In the genomic region with DNA sequence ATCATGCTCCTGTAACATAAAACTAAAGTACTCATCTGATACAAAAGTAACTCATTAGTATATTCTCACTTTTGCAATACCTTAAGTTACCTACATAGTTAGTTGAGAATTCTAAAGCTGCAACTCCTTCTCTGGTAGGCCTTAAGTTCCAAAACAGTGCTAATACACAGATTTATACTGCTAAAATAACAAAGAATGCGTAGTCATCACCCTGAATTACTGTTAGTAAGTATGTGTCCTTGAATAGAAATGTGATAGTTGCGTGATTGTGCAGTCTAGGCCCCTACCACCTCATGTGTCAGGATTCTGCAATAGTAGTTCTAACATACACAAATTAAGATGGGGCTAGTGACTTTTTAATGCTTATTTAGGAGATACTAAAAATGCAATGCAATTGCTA, we compare ENCODE assay signal across 9 mouse cellular contexts.
DNase-seq lines count a peak whose midpoint lies in the region; ATAC-seq lines count a peak whose summit lies in the region.
"Had no signal": no experiment of that assay in that cellular context is flagged by ENCODE, and none has a peak within 500 bp of the region (broad histone marks: within the 10 kb centered on the region; RNA-seq: fewer than 3 reads in every experiment).

No protein-coding gene starts in this region.

- peak overlapping the region; percentile 100 for H3K9ac ChIP-seq in heart, embryonic 13.5 days
- H3K9ac ChIP-seq in hindbrain, embryonic 13.5 days: peak overlapping the region; percentile 65

- H3K9me3 ChIP-seq in heart, embryonic 13.5 days: no peaks in the 10 kb centered on the region
- no peaks in the 10 kb centered on the region for H3K9me3 ChIP-seq in hindbrain, embryonic 13.5 days
- no peaks in the 10 kb centered on the region for H3K9me3 ChIP-seq in midbrain, embryonic 10.5 days (replicated peaks)

- peaks cover 13% of the 10 kb centered on the region for H3K36me3 ChIP-seq in heart, embryonic 13.5 days
- H3K36me3 ChIP-seq in hindbrain, embryonic 13.5 days: peaks cover 7% of the 10 kb centered on the region
- H3K36me3 ChIP-seq in midbrain, embryonic 10.5 days: peaks cover 11% of the 10 kb centered on the region

- intact Hi-C loops in heart, postnatal 36 days (cut with DNase I): loop anchor here (5.0 kb wide), 2 partner anchors 35 to 185 kb away; no protein-coding TSS in a partner anchor
- intact Hi-C loops in left cerebral cortex, postnatal 10 days (cut with DNase I): loop anchor here (2.0 kb wide), 1 partner anchor 36 kb away; no protein-coding TSS in a partner anchor

- H3K4me3 ChIP-seq in heart, embryonic 13.5 days: peak overlapping the region; percentile 100
- peak overlapping the region; percentile 25 for H3K4me3 ChIP-seq in brown adipose tissue, adult 24 weeks (ENCODE audit: insufficient read depth, low read depth, low read length)
- peak overlapping the region; percentile 84 for H3K4me3 ChIP-seq in hindbrain, embryonic 13.5 days
- H3K4me3 ChIP-seq in midbrain, embryonic 10.5 days: peak overlapping the region; percentile 84

- ATAC-seq in heart, embryonic 13.5 days (ENCODE audit: extremely low read depth, insufficient number of reproducible peaks, low FRiP score, low TSS enrichment): no peak
- ATAC-seq in hindbrain, embryonic 13.5 days (ENCODE audit: low FRiP score): no peak

- H3K27me3 ChIP-seq in heart, embryonic 13.5 days (replicated peaks): no peaks in the 10 kb centered on the region
- H3K27me3 ChIP-seq in hindbrain, embryonic 13.5 days: peaks cover 2% of the 10 kb centered on the region; the same call in 1 of the 2 replicates
- H3K27me3 ChIP-seq in midbrain, embryonic 10.5 days (ENCODE audit: low read depth, poor library complexity, severe bottlenecking): peaks cover 58% of the 10 kb centered on the region

- DNase-seq in heart, postnatal 36 days: no peak
- DNase-seq in midbrain, embryonic 10.5 days (ENCODE audit: low spot score): no peak
- no peak for DNase-seq in gastrocnemius, adult 18-20 months (ENCODE audit: low spot score)
- no peak for DNase-seq in urinary bladder, adult 18-20 months (ENCODE audit: low spot score in 2 of 2)
- no peak for DNase-seq in left cerebral cortex, postnatal 10 days (ENCODE audit: extremely low spot score in 1 of 2, low spot score in 2 of 2)
- DNase-seq: adrenal gland, adult 2 months had no signal

- H3K4me1 ChIP-seq in heart, embryonic 13.5 days: peaks cover 42% of the 10 kb centered on the region
- H3K4me1 ChIP-seq in brown adipose tissue, adult 24 weeks (ENCODE audit: control insufficient read depth, insufficient read depth, insufficient read length, low read length): peaks cover 24% of the 10 kb centered on the region
- peaks cover 30% of the 10 kb centered on the region for H3K4me1 ChIP-seq in hindbrain, embryonic 13.5 days (replicated peaks)
- H3K4me1 ChIP-seq in midbrain, embryonic 10.5 days: peaks cover 50% of the 10 kb centered on the region

- H3K4me2 ChIP-seq in heart, embryonic 13.5 days: peak overlapping the region; percentile 95
- peak overlapping the region; percentile 57 for H3K4me2 ChIP-seq in hindbrain, embryonic 13.5 days

- H3K27ac ChIP-seq in heart, embryonic 13.5 days (replicated peaks): peak overlapping the region; percentile 100
- no peak overlapping the region for H3K27ac ChIP-seq in brown adipose tissue, adult 24 weeks (replicated peaks; ENCODE audit: low read depth, low read length)
- peak overlapping the region; percentile 13; the same call in 1 of the 2 replicates for H3K27ac ChIP-seq in hindbrain, embryonic 13.5 days
- no peak overlapping the region for H3K27ac ChIP-seq in midbrain, embryonic 10.5 days (replicated peaks)

- WGBS in heart, embryonic 13.5 days: 18% methylated on average over 2 of the region's 2 CpGs
- WGBS in hindbrain, embryonic 13.5 days: 56% methylated on average over 2 of the region's 2 CpGs
- WGBS in midbrain, embryonic 10.5 days: 90% methylated on average over 2 of the region's 2 CpGs

Comparison
In these comparisons a context has a peak if more than half of its experiments do, and no peak if none do; other contexts are left out.
1. H3K27ac ChIP-seq: peak in heart, embryonic 13.5 days (single experiment) and hindbrain, embryonic 13.5 days (single experiment); none in brown adipose tissue, adult 24 weeks (single experiment) and midbrain, embryonic 10.5 days (single experiment).
2. H3K4me3 ChIP-seq: peak in every context shown above with its lines; median percentile 100 in heart, embryonic 13.5 days; 84 in hindbrain, embryonic 13.5 days; 84 in midbrain, embryonic 10.5 days; 25 in brown adipose tissue, adult 24 weeks.